Mouse (Mus musculus): ENCODE results near the gene Plekha5. TPM values are rescaled to one million over a fixed set of nuclear protein-coding genes. Genes with fewer than 3 reads are reported as not detected.
A peak's percentile ranks its signal among the peaks of the same experiment; 100 is the strongest.
"Not testable (repeated sequence)": the region's sequence is repeated elsewhere in the genome, so short reads cannot be mapped to it uniquely, and the experiment has no call there.

Gene Plekha5
- polyA plus RNA-seq, 1 experiment from 2014 or later: 45.0 TPM

DNA sequence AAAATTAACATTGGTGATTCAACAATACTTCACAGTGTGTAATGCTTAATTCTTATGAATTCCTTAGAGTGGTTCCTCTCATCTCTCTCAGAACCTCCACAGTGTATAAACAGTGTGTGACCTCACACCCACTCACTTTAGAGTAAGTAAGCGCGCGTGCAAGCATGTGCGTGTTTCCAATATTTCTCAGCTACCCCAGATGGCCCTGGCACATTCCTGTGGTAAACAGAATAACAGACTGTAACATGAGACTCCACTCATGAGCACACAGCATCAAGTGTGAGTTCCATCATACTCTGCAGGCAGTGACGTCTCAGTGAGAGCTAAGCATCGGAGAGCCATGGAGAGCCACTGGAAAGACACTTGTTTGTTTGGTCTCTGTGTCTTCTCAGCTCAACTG lies 63.6 kb downstream of the Plekha5 start:
- Histone ChIP-seq H3K4me1 (ENCODE audit: control insufficient read depth, insufficient read depth, low read length) (peaks cover 33% of the 10 kb centered on the region), H3K4me2 (ENCODE audit: low read depth, low read length) (no peak overlapping the region), H3K36me3 (ENCODE audit: control insufficient read depth, insufficient read depth, low read length) (no peaks in the 10 kb centered on the region), H3K9me3 (ENCODE audit: control insufficient read depth, low read length) (no peaks in the 10 kb centered on the region), H3K9ac (ENCODE audit: low read depth, low read length) (no peak overlapping the region), H3K27ac (replicated peaks; ENCODE audit: low read depth, low read length) (0 out of 2 replicates have a peak overlapping the region, but pooled peaks have one; percentile 54), H3K4me3 (ENCODE audit: low read depth, low read length) (no peak overlapping the region), H3K27me3 (replicated peaks; ENCODE audit: control insufficient read depth, insufficient read depth, low read length) (no peaks in the 10 kb centered on the region)
- ATAC-seq (ENCODE audit: low read depth) (peak; percentile 83), DNase-seq (ENCODE audit: low spot score) (peak; percentile 85)
- 16% methylated on average over 6 of the region's 6 CpGs for WGBS

- no peak for ATAC-seq (ENCODE audit: low read depth)
- H3K4me1 ChIP-seq (ENCODE audit: control insufficient read depth, insufficient read depth, low read length): peaks cover 29% of the 10 kb centered on the region
- no peak overlapping the region for H3K27ac ChIP-seq (replicated peaks; ENCODE audit: low read depth, low read length)
- 86% methylated on average over 3 of the region's 3 CpGs for WGBS
- H3K9me3 ChIP-seq (ENCODE audit: control insufficient read depth, low read length): no peaks in the 10 kb centered on the region
- no peak for DNase-seq (ENCODE audit: low spot score)
- H3K4me2 ChIP-seq (ENCODE audit: low read depth, low read length): no peak overlapping the region
- H3K27me3 ChIP-seq (replicated peaks; ENCODE audit: control insufficient read depth, insufficient read depth, low read length): no peaks in the 10 kb centered on the region
- H3K9ac ChIP-seq (ENCODE audit: low read depth, low read length): no peak overlapping the region
- no peaks in the 10 kb centered on the region for H3K36me3 ChIP-seq (ENCODE audit: control insufficient read depth, insufficient read depth, low read length)
- H3K4me3 ChIP-seq (ENCODE audit: low read depth, low read length): no peak overlapping the region
Measured at GRCm38 (mm10) chr6:140488673-140489072, 64.8 kb downstream of the Plekha5 start.

GRCm38 (mm10) chr6:140489570-140489969 lies 65.7 kb downstream of the Plekha5 start:
- Histone ChIP-seq H3K27ac (replicated peaks; ENCODE audit: low read depth, low read length) (no peak overlapping the region), H3K4me3 (ENCODE audit: low read depth, low read length) (no peak overlapping the region)

DNA sequence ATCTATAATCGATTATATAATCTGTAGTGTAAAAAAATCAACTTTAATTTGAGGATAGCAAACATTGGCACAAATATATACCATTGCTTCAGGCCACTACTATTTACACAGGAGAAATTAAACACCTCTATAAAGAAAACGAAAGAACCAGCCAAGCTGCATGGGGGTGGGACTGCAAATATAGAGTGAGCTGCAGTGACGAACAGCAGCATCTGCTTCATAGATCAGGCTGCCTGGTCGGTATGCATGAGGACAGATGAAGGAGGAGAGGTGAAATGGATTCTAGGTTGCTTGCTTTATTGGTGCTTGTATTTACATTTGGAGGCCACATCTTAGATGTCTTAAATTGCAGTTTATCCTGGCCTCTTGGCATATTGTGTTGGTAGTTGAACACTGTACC lies 66.4 kb downstream of the Plekha5 start:
- peak; percentile 27; the same call in 1 of the 2 replicates for ATAC-seq (ENCODE audit: low read depth)
- no peaks in the 10 kb centered on the region for H3K36me3 ChIP-seq (ENCODE audit: control insufficient read depth, insufficient read depth, low read length)

More at GRCm38 (mm10) chr6:140489570-140489969, 65.7 kb downstream of the Plekha5 start:
- H3K36me3 ChIP-seq (ENCODE audit: control insufficient read depth, insufficient read depth, low read length): no peaks in the 10 kb centered on the region
- DNase-seq (ENCODE audit: low spot score) (no peak), ATAC-seq (ENCODE audit: low read depth) (no peak)
- H3K4me2 ChIP-seq (ENCODE audit: low read depth, low read length): no peak overlapping the region
- H3K9ac ChIP-seq (ENCODE audit: low read depth, low read length): no peak overlapping the region
- no peaks in the 10 kb centered on the region for H3K27me3 ChIP-seq (replicated peaks; ENCODE audit: control insufficient read depth, insufficient read depth, low read length)
- peaks cover 25% of the 10 kb centered on the region for H3K4me1 ChIP-seq (ENCODE audit: control insufficient read depth, insufficient read depth, low read length)
- H3K9me3 ChIP-seq (ENCODE audit: control insufficient read depth, low read length): no peaks in the 10 kb centered on the region

DNA sequence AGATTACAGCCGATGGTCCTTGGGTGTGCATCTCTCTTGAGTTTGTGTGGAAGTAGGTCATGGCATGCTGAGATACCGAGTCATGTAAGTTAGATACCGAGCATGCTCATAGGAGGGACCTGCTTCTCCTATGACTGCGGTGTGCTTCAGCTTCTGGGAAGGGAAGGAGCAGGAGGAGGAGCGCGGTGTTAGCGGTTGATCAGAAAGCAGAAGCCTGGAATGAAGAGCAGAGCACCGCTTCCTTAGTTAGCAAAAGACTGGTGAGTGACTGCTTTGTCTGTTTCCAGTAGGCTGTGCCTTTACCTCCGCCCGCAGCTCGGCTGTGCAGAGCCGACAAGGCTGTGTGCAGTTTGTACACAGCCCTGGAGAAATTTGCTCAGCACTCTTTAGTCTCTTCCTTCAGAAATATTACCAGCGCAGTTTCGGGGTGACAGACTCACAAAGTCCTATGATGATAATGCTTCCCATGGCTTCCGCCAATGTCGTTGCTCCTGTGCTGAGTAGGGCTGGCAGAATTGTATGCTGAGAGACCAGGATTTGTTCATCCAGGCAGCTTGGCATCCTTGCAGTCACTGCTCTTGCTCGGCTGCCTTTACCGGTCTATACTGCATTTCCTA lies 67.2 kb downstream of the Plekha5 start:
- Histone ChIP-seq H3K27me3 (replicated peaks; ENCODE audit: control insufficient read depth, insufficient read depth, low read length) (no peaks in the 10 kb centered on the region), H3K4me1 (ENCODE audit: control insufficient read depth, insufficient read depth, low read length) (peaks cover 25% of the 10 kb centered on the region), H3K4me3 (ENCODE audit: low read depth, low read length) (no peak overlapping the region), H3K9ac (ENCODE audit: low read depth, low read length) (no peak overlapping the region), H3K27ac (replicated peaks; ENCODE audit: low read depth, low read length) (0 out of 2 replicates have a peak overlapping the region, but pooled peaks have one; percentile 13), H3K4me2 (ENCODE audit: low read depth, low read length) (no peak overlapping the region), H3K9me3 (ENCODE audit: control insufficient read depth, low read length) (no peaks in the 10 kb centered on the region), H3K36me3 (ENCODE audit: control insufficient read depth, insufficient read depth, low read length) (no peaks in the 10 kb centered on the region)
- ATAC-seq (ENCODE audit: low read depth) (no peak), DNase-seq (ENCODE audit: low spot score) (no peak)
- 66% methylated on average over 18 of the region's 18 CpGs for WGBS

More for the DNA sequence above, 66.4 kb downstream of the Plekha5 start:
- H3K9me3 ChIP-seq (ENCODE audit: control insufficient read depth, low read length): no peaks in the 10 kb centered on the region
- peaks cover 25% of the 10 kb centered on the region for H3K4me1 ChIP-seq (ENCODE audit: control insufficient read depth, insufficient read depth, low read length)
- no peak for DNase-seq (ENCODE audit: low spot score)
- no peak overlapping the region for H3K4me3 ChIP-seq (ENCODE audit: low read depth, low read length)
- no peak overlapping the region for H3K9ac ChIP-seq (ENCODE audit: low read depth, low read length)
- WGBS: 67% methylated on average over 4 of the region's 4 CpGs
- no peak overlapping the region for H3K27ac ChIP-seq (replicated peaks; ENCODE audit: low read depth, low read length)
- H3K4me2 ChIP-seq (ENCODE audit: low read depth, low read length): no peak overlapping the region
- no peaks in the 10 kb centered on the region for H3K27me3 ChIP-seq (replicated peaks; ENCODE audit: control insufficient read depth, insufficient read depth, low read length)

DNA sequence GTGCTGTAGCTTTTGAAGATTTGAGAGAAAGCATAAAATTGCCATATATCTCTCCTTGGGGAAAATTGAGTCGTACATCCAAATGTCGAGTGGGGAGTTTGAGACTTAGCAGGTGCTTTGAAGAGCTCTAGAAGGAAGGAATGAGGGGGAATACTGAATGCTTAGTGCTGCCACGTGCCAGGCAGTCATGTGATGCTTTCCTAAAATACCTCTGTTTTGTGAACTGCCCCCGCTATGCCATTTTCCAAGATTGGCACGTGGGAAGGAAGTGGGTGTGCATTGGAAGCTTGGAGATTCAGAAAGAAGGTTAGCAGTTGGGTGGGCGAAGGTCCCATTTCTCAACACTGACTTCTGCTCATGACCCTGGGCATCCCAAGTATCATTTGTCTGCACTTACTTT lies 68.2 kb downstream of the Plekha5 start:
- Histone ChIP-seq H3K4me1 (ENCODE audit: control insufficient read depth, insufficient read depth, low read length) (peaks cover 20% of the 10 kb centered on the region), H3K4me2 (ENCODE audit: low read depth, low read length) (no peak overlapping the region), H3K27me3 (replicated peaks; ENCODE audit: control insufficient read depth, insufficient read depth, low read length) (no peaks in the 10 kb centered on the region), H3K4me3 (ENCODE audit: low read depth, low read length) (no peak overlapping the region), H3K36me3 (ENCODE audit: control insufficient read depth, insufficient read depth, low read length) (no peaks in the 10 kb centered on the region), H3K9ac (ENCODE audit: low read depth, low read length) (no peak overlapping the region), H3K9me3 (ENCODE audit: control insufficient read depth, low read length) (no peaks in the 10 kb centered on the region), H3K27ac (replicated peaks; ENCODE audit: low read depth, low read length) (no peak overlapping the region)
- ATAC-seq (ENCODE audit: low read depth): no peak
- no peak for DNase-seq (ENCODE audit: low spot score)
- 66% methylated on average over 6 of the region's 6 CpGs for WGBS

DNA sequence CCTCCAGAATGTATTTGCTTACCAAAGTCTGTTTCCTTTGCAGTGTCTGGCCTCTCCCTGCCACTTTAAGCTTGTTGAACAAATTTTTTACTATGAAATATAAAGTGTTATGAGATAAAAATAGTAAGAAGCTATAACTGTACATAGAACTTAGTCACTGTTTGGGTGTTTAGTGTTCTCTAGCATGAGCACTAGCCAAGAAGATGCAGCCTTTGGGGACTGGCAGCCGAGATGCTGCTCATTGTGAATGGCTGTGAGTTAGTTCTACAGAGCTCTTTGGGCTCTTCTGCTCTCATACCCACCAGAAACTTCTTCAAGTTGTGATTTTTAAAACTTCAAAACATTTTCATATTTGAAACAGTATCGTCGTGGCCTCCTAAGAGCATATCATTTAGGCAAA lies 74.2 kb downstream of the Plekha5 start:
- Histone ChIP-seq H3K27ac (replicated peaks; ENCODE audit: low read depth, low read length) (no peak overlapping the region), H3K27me3 (replicated peaks; ENCODE audit: control insufficient read depth, insufficient read depth, low read length) (no peaks in the 10 kb centered on the region), H3K4me3 (ENCODE audit: low read depth, low read length) (no peak overlapping the region), H3K4me1 (ENCODE audit: control insufficient read depth, insufficient read depth, low read length) (no peaks in the 10 kb centered on the region), H3K4me2 (ENCODE audit: low read depth, low read length) (no peak overlapping the region), H3K36me3 (ENCODE audit: control insufficient read depth, insufficient read depth, low read length) (no peaks in the 10 kb centered on the region), H3K9ac (ENCODE audit: low read depth, low read length) (no peak overlapping the region), H3K9me3 (ENCODE audit: control insufficient read depth, low read length) (no peaks in the 10 kb centered on the region)
- ATAC-seq (ENCODE audit: low read depth) (no peak), DNase-seq (ENCODE audit: low spot score) (no peak)
- 86% methylated on average over 3 of the region's 3 CpGs for WGBS

DNA sequence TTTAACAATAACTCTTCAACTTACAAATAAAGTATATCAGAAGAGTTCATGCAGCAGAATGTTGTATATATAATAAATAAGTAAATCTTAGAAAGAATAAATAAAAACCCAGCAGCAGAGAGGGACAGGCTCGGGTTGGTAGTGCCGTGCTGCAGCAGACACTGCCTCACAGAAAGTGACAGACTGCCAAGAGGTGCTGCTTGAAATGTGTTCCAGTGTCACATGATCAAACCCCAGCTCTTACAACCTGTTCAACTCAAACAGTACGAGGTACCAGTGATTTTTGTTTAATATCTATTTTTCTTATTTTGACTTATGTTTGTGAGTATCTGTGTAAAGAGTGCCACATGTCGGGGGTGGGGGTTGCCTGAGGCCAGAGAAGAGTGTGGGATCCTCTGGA lies 75.1 kb downstream of the Plekha5 start:
- no peak overlapping the region for H3K4me2 ChIP-seq (ENCODE audit: low read depth, low read length)

GRCm38 (mm10) chr6:140500829-140501228 lies 77.0 kb downstream of the Plekha5 start:
- 69% methylated on average over 1 of the region's 1 CpGs for WGBS
- not testable (repeated sequence) for H3K27ac ChIP-seq (replicated peaks; ENCODE audit: low read depth, low read length); H3K4me3 ChIP-seq (ENCODE audit: low read depth, low read length); H3K27me3 ChIP-seq (replicated peaks; ENCODE audit: control insufficient read depth, insufficient read depth, low read length); H3K4me2 ChIP-seq (ENCODE audit: low read depth, low read length); H3K4me1 ChIP-seq (ENCODE audit: control insufficient read depth, insufficient read depth, low read length); DNase-seq (ENCODE audit: low spot score); H3K9ac ChIP-seq (ENCODE audit: low read depth, low read length); ATAC-seq (ENCODE audit: low read depth); H3K36me3 ChIP-seq (ENCODE audit: control insufficient read depth, insufficient read depth, low read length); H3K9me3 ChIP-seq (ENCODE audit: control insufficient read depth, low read length)

More for the DNA sequence above, 75.1 kb downstream of the Plekha5 start:
- H3K27ac ChIP-seq (replicated peaks; ENCODE audit: low read depth, low read length): no peak overlapping the region
- no peak overlapping the region for H3K4me3 ChIP-seq (ENCODE audit: low read depth, low read length)
- H3K4me1 ChIP-seq (ENCODE audit: control insufficient read depth, insufficient read depth, low read length): no peaks in the 10 kb centered on the region
- no peak overlapping the region for H3K9ac ChIP-seq (ENCODE audit: low read depth, low read length)
- no peaks in the 10 kb centered on the region for H3K36me3 ChIP-seq (ENCODE audit: control insufficient read depth, insufficient read depth, low read length)
- H3K9me3 ChIP-seq (ENCODE audit: control insufficient read depth, low read length): no peaks in the 10 kb centered on the region
- H3K27me3 ChIP-seq (replicated peaks; ENCODE audit: control insufficient read depth, insufficient read depth, low read length): no peaks in the 10 kb centered on the region
- ATAC-seq (ENCODE audit: low read depth) (no peak), DNase-seq (ENCODE audit: low spot score) (no peak)
- WGBS: 80% methylated on average over 4 of the region's 4 CpGs

Data from embryonic facial prominence, embryonic 14.5 days (tissue).